Mouse (Mus musculus) cerebellum, adult 11-12 months (tissue): ENCODE results near the gene Camk1d.
"Not testable (repeated sequence)": the region's sequence is repeated elsewhere in the genome, so short reads cannot be mapped to it uniquely, and the experiment has no call there.

Experiments
- DNase-seq: peaks from one replicate; pipeline ENCODE4 v3.0.0; 2022

Camk1d gene

DNA sequence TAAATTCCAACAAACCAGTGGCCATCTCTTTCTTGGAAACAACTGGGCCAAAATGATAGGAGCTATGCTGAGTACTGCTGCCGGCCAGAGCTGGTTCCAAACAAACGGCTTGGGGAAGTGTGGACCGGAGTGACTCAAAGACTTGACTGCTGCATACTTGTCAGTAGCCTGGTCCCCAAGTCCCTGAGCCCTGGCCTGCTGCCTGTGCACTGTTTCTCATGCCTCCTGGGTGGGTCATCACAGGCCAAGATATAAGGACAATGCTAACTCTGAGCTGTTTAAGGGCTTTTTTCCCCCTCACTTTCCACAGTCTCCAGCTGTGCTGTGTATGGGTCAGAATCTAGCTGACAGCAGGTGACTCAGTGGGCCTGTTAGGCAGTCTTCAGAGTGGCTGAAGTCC lies 409.2 kb downstream of the Camk1d start:
- no peak for DNase-seq

GRCm38 (mm10) chr2:5304451-5304850 lies 409.9 kb downstream of the Camk1d start:
- DNase-seq = no peak

GRCm38 (mm10) chr2:5301286-5301685 lies 413.0 kb downstream of the Camk1d start:
- no peak for DNase-seq

DNA sequence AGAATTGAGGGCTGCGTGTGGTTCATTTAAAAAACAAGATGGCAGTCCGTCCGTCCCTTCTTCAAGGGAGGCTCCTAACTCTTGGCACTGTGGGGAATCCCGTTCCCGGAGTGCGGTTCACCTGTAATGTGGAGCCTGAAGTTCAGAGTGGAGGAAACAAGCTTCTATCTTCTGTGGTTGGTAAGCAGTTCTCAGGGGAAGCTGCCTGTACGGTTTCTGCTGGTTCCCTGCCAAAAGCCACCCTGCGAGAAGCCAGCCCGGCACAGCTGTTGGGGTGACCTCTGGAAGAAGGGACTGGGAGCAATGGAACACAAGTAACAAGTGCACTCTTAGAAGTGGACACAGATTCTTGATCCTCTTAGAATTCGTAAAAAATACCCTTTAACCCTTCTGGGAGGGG lies 416.2 kb downstream of the Camk1d start:
- DNase-seq = no peak

DNA sequence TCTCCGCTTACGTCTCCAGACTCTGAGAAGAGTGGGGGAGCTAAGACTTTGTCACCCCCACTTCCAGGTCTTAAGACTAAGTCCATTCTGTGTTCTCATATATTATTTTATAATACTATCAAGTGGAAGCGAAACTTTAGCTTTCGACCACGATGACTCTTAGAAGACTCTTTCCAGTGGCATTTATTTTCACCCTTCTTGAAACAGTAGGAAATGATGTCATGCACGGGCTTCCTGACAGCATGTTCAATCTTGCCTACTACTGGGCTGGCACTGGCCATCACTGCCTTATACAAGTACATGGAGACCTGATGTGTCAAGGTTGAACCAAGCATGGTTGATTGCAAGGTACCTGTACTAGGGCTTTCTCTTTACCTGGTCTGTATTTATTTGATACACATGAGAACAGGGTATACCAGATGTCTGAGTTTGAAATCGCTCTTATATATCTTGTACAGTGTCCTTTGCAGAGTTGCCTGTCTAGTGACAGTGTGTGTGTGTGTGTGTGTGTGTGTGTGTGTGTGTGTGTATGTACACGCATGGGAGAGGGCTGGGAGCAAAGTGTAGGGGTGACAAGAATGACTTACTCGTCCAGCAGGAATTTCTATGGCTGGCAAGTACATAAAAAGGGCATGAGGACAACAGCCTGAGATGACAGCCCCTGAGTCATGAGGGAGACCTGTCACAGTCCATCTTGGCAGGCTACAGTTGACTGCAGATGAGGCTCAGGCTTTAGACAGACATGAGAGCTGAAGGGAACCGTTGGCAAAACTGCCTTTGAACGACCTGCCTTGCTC lies 417.4 kb downstream of the Camk1d start:
- DNase-seq = no peak

DNA sequence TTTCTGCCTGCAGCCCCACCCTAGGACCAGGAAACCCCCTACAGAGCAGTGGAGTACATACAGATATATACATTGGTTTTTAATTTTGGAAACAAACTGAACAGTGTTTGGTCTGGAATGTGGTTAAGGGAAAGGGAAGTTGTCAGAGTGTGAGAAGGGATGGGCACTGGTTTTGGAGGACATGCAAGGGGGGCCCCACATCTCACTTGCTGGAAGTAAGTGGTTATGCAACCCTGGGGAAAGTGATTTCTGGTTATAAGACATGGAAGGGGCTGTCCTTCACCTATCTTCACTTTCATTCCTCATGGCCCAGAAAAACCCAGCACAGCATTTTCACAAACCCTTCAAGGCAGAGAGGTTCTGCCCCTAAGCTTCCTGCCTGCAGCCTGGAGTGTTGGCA lies 419.2 kb downstream of the Camk1d start:
- DNase-seq = no peak

DNA sequence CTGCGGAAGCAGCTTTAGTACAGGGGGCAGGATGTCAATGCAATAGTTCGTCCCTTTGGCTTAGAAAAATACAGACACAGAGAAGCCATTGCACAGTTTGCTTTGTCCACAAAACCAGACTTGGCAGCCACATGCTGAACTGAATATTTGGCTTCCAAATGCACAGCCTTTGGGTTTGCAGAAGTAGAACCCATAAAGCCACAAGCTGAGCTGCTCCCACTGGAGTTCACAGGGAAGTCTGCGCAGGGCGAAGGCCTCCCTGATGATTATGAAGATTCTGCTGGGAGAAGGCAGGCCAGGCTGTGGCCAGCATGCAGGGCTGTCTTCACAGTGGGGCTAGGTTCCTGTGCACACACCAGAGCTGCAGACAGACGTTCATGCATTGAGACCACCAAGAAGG lies 419.9 kb downstream of the Camk1d start:
- no peak for DNase-seq

- no peak for DNase-seq
Measured at GRCm38 (mm10) chr2:5288593-5288992, 425.7 kb downstream of the Camk1d start.

DNA sequence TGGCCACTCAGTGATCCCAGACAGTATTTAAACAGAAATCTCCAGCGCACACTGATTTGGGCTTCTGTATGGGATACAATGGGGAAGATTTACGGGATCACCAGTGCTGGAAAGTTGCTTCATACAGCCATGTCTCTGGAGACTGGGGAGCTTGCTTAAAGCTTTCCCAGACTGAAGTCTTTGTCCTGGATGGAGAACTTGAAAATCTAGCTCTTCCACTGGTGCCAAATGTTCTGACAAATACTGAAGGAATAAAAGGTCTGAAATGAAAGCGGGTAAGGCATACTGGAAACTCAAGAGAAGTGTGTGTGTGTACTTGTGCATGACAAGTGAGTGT lies 427.3 kb downstream of the Camk1d start:
- DNase-seq = no peak

GRCm38 (mm10) chr2:5286189-5287043 lies 427.9 kb downstream of the Camk1d start:
- DNase-seq = no peak

DNA sequence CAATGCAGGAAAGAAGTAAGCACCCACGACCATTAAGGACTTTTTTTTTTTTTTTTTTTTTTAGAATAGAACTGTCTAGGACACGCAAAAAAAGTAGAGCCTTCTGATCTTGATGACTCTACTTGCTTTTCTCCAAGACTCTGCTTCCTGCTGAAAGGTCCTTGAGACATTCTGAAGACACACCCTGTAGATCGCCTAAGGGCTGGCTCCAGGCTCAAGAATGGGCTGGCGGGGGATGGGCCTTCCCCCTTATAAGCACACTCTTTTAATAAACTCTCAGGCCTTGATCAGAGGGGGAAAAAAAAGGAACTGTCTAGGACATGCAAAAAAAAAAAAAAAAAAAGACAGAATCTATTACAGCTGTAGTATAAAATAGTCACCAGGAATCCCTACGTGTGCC lies 430.0 kb downstream of the Camk1d start:
- no peak for DNase-seq

DNA sequence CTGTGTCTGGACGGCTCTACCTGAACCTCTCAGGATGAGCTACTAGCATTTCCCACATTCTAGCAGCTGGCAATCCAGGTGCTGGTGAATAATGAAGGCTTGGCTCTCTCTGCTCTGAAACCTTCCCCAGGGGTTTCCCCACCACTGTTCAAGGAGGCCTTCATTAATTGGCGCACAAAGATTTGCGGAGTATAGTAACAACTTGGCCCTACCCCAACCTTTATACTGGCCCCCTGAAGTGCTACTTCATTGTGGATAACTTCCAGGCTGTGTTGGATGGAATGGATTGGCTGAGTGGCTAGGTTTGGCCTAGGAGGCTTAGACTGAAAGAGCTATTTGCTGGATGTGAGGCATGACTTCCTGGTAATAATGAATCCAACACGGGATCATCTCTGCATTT lies 431.7 kb downstream of the Camk1d start:
- DNase-seq = no peak

DNA sequence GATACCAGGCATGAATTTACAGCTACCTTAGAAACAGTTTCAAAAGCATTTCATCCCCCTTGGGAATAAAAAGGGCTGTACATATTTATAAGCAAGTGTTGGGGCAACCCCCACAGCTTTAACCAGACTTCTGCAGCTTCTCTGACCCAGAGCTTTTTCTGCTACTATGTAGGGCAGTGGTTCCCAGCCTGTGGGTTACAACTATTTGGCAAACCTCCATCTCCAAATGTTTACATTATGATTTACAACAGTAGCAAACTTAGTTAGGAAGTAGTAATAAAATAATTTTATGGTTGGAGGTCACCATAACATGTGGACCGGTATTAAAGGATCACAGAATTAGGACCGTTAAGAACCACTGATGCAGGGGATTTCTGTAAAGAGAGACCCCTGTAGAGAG lies 446.3 kb downstream of the Camk1d start:
- DNase-seq = no peak

GRCm38 (mm10) chr2:5262279-5262678 lies 452.0 kb downstream of the Camk1d start:
- DNase-seq = no peak

- DNase-seq = no peak
Measured at GRCm38 (mm10) chr2:5258250-5258649, 456.1 kb downstream of the Camk1d start.

GRCm38 (mm10) chr2:5249969-5250368 lies 464.3 kb downstream of the Camk1d start:
- peak; percentile 28 for DNase-seq

- DNase-seq = not testable (repeated sequence)
Measured at GRCm38 (mm10) chr2:5249199-5249598, 465.1 kb downstream of the Camk1d start.
